ENCODE assay signal across 18 mouse cellular contexts in genomic region chr19:14226521-14226920, GRCm38 (mm10).
A peak's percentile ranks its signal among the peaks of the same experiment; 100 is the strongest.
DNase-seq lines count a peak whose midpoint lies in the region; ATAC-seq and TF ChIP-seq lines count a peak whose summit lies in the region.
"Had no signal": no experiment of that assay in that cellular context is flagged by ENCODE, and none has a peak within 500 bp of the region (broad histone marks: within the 10 kb centered on the region; RNA-seq: fewer than 3 reads in every experiment).

No protein-coding gene starts in this region.

- H3K4me1 ChIP-seq in forebrain, embryonic 14.5 days (ENCODE audit: control insufficient read depth, insufficient read depth, low read length): no peaks in the 10 kb centered on the region
- H3K4me1 ChIP-seq in forebrain, embryonic 16.5 days (replicated peaks; ENCODE audit: control insufficient read depth, insufficient read depth, low read length): peaks cover 13% of the 10 kb centered on the region
- H3K4me1 ChIP-seq in midbrain, postnatal 0 days (ENCODE audit: insufficient read depth, low read length): no peaks in the 10 kb centered on the region
- no peaks in the 10 kb centered on the region for H3K4me1 ChIP-seq in kidney, adult 2 months (ENCODE audit: control insufficient read depth, insufficient read depth, low read length)
- H3K4me1 ChIP-seq: midbrain, embryonic 10.5 days had no signal

- H3K9ac ChIP-seq in forebrain, embryonic 14.5 days (ENCODE audit: low read length): no peak overlapping the region
- no peak overlapping the region for H3K9ac ChIP-seq in forebrain, embryonic 16.5 days (replicated peaks; ENCODE audit: low read depth, low read length)
- H3K9ac ChIP-seq in midbrain, postnatal 0 days (replicated peaks; ENCODE audit: low read length, poor library complexity, severe bottlenecking): no peak overlapping the region
- H3K9ac ChIP-seq: heart, embryonic 13.5 days had no signal

- peak; percentile 10 for DNase-seq in forebrain, embryonic 14.5 days (ENCODE audit: low spot score)
- peak; percentile 70 for DNase-seq in adrenal gland, postnatal 14 days
- peak; percentile 79 for DNase-seq in gastrocnemius, postnatal 10 days
- DNase-seq in heart, postnatal 25 days (ENCODE audit: low spot score): peak; percentile 21
- DNase-seq in midbrain, postnatal 0 days (ENCODE audit: low spot score): no peak
- no peak for DNase-seq in right cerebral cortex, adult 18-20 months
- no peak for DNase-seq in kidney, adult 2 months
- DNase-seq: B cell, adult 2 months; kidney, adult 8-10 months; spleen, adult 18-20 months had no signal

- ATAC-seq in forebrain, embryonic 14.5 days: no peak
- ATAC-seq in forebrain, embryonic 16.5 days: no peak
- no peak for ATAC-seq in midbrain, postnatal 0 days (ENCODE audit: low FRiP score)
- ATAC-seq: hindbrain, embryonic 16.5 days; lung, postnatal 0 days had no signal

- no peak for TF ChIP-seq CTCF in midbrain, postnatal 0 days (IDR thresholded peaks at IDR 0.05)
- no peak for TF ChIP-seq CTCF in kidney, adult 2 months (conservative IDR thresholded peaks at IDR 0.05; ENCODE audit: insufficient read depth, insufficient read length, low read depth, low read length)

- no peak overlapping the region for H3K4me2 ChIP-seq in forebrain, embryonic 14.5 days (ENCODE audit: low read length)
- H3K4me2 ChIP-seq in forebrain, embryonic 16.5 days (ENCODE audit: low read length): no peak overlapping the region
- H3K4me2 ChIP-seq in midbrain, postnatal 0 days (ENCODE audit: low read depth, low read length, poor library complexity, severe bottlenecking): no peak overlapping the region
- H3K4me2 ChIP-seq: heart, embryonic 13.5 days; liver, embryonic 11.5 days had no signal

- intact Hi-C loops in heart, postnatal 25 days (cut with DNase I): no loop called here

- no peaks in the 10 kb centered on the region for H3K9me3 ChIP-seq in forebrain, embryonic 14.5 days (replicated peaks; ENCODE audit: control insufficient read depth, low read length)
- no peaks in the 10 kb centered on the region for H3K9me3 ChIP-seq in forebrain, embryonic 16.5 days (ENCODE audit: control insufficient read depth, low read length)
- H3K9me3 ChIP-seq in midbrain, postnatal 0 days (ENCODE audit: low read length): no peaks in the 10 kb centered on the region
- H3K9me3 ChIP-seq: forebrain, embryonic 10.5 days; heart, embryonic 13.5 days; midbrain, embryonic 10.5 days had no signal

- no peaks in the 10 kb centered on the region for H3K27me3 ChIP-seq in forebrain, embryonic 14.5 days (replicated peaks; ENCODE audit: control insufficient read depth, insufficient read depth, low read length)
- H3K27me3 ChIP-seq in forebrain, embryonic 16.5 days (replicated peaks; ENCODE audit: control insufficient read depth, insufficient read depth, low read length): no peaks in the 10 kb centered on the region; the same call in 1 of the 2 replicates
- no peaks in the 10 kb centered on the region for H3K27me3 ChIP-seq in midbrain, postnatal 0 days (ENCODE audit: insufficient read depth, low read length)
- H3K27me3 ChIP-seq in kidney, adult 2 months (replicated peaks; ENCODE audit: control insufficient read depth, insufficient read depth, low read length): no peaks in the 10 kb centered on the region
- H3K27me3 ChIP-seq: heart, embryonic 13.5 days had no signal

- H3K36me3 ChIP-seq in forebrain, embryonic 14.5 days (ENCODE audit: control insufficient read depth, insufficient read depth, low read length): no peaks in the 10 kb centered on the region
- no peaks in the 10 kb centered on the region for H3K36me3 ChIP-seq in forebrain, embryonic 16.5 days (ENCODE audit: control insufficient read depth, insufficient read depth)
- H3K36me3 ChIP-seq in midbrain, postnatal 0 days (ENCODE audit: insufficient read depth, low read length): no peaks in the 10 kb centered on the region
- no peaks in the 10 kb centered on the region for H3K36me3 ChIP-seq in kidney, adult 2 months (ENCODE audit: control insufficient read depth, insufficient read depth, low read length)
- H3K36me3 ChIP-seq: forebrain, embryonic 10.5 days; heart, embryonic 13.5 days; midbrain, embryonic 10.5 days had no signal

- H3K27ac ChIP-seq in forebrain, embryonic 14.5 days (ENCODE audit: low read depth, low read length): no peak overlapping the region
- H3K27ac ChIP-seq in forebrain, embryonic 16.5 days (ENCODE audit: low read length): no peak overlapping the region
- no peak overlapping the region for H3K27ac ChIP-seq in midbrain, postnatal 0 days (ENCODE audit: low read depth, low read length)
- H3K27ac ChIP-seq in kidney, adult 2 months (ENCODE audit: insufficient read depth, low read depth, low read length): no peak overlapping the region
- H3K27ac ChIP-seq: forebrain, embryonic 10.5 days; heart, embryonic 13.5 days; layer of hippocampus, adult 2 months; midbrain, embryonic 10.5 days had no signal

- TF ChIP-seq POLR2A in kidney, adult 2 months (IDR thresholded peaks at IDR 0.05; ENCODE audit: low read depth, low read length): no peak

- H3K4me3 ChIP-seq in forebrain, embryonic 14.5 days (ENCODE audit: low read depth, low read length): no peak overlapping the region
- no peak overlapping the region for H3K4me3 ChIP-seq in forebrain, embryonic 16.5 days (replicated peaks; ENCODE audit: low read length)
- H3K4me3 ChIP-seq in midbrain, postnatal 0 days (ENCODE audit: low read depth, low read length): no peak overlapping the region
- no peak overlapping the region for H3K4me3 ChIP-seq in kidney, adult 2 months (ENCODE audit: insufficient read depth, low read depth, low read length)
- H3K4me3 ChIP-seq: forebrain, embryonic 10.5 days; heart, embryonic 13.5 days; layer of hippocampus, adult 2 months; midbrain, embryonic 10.5 days had no signal

Comparison
In these comparisons a context has a peak if more than half of its experiments do, and no peak if none do; other contexts are left out.
1. DNase-seq: peak in forebrain, embryonic 14.5 days (single experiment), adrenal gland, postnatal 14 days (single experiment), gastrocnemius, postnatal 10 days (single experiment) and heart, postnatal 25 days (single experiment); none in midbrain, postnatal 0 days (single experiment), right cerebral cortex, adult 18-20 months (single experiment) and kidney, adult 2 months (single experiment).